Mouse (Mus musculus) CH12.LX (cell line): ENCODE measurements around the gene Itgb3. TPM values are rescaled to one million over a fixed set of nuclear protein-coding genes. Genes with fewer than 3 reads are reported as not detected.

Experiments used
- DNase-seq: peaks from one replicate; pipeline ENCODE4 v3.0.0-alpha.2; 2013; ENCODE audit errors: extremely low read depth
- H3K27ac ChIP-seq: 2 replicates; pipeline ENCODE4 v1.5.1; 2012; ENCODE audit warnings: low read depth, mild to moderate bottlenecking, control low read depth, moderate library complexity; ENCODE audit not compliant: insufficient read depth
- H3K27me3 ChIP-seq: replicated peaks from 2 replicates; pipeline ENCODE3; 2012; ENCODE audit warnings: inconsistent platforms
- H3K36me3 ChIP-seq, 2 experiments: replicated peaks in 1 of 2; 2 replicates each; pipeline versions ENCODE3 to v1.6.1; 2012; ENCODE audit warnings: inconsistent platforms in 1 of 2, low read length in 1 of 2, mild to moderate bottlenecking in 1 of 2, mixed read lengths in 1 of 2, moderate library complexity in 1 of 2; ENCODE audit not compliant: control insufficient read depth in 1 of 2, insufficient read depth in 1 of 2
- H3K4me1 ChIP-seq, 2 experiments: 2 replicates each; pipeline ENCODE4 v1.6.1; 2012; ENCODE audit warnings: inconsistent platforms in 1 of 2, moderate library complexity in 1 of 2; ENCODE audit not compliant: insufficient read depth in 2 of 2, control insufficient read depth in 1 of 2
- H3K4me2 ChIP-seq: 2 replicates; pipeline ENCODE4 v1.6.1; 2012; ENCODE audit warnings: low read depth, mild to moderate bottlenecking, control low read depth; ENCODE audit not compliant: poor library complexity, insufficient read depth, severe bottlenecking
- H3K4me3 ChIP-seq, 3 experiments: fragments of 150-350 bp in 1 of 3; sonication (generic) in 1 of 3; replicated peaks in 1 of 3; 2 replicates each; pipeline versions ENCODE3 to v1.5.1; 2011 to 2012; ENCODE audit warnings: low read depth in 2 of 3, low read length in 2 of 3, mild to moderate bottlenecking in 2 of 3, moderate library complexity in 2 of 3, control low read depth in 1 of 3, improper control_type of control experiment in 1 of 3, inconsistent platforms in 1 of 3, mixed read lengths in 1 of 3; ENCODE audit not compliant: poor library complexity in 1 of 3
- H3K79me2 ChIP-seq: replicated peaks from 2 replicates; pipeline ENCODE4 v1.6.1; 2012; ENCODE audit warnings: mild to moderate bottlenecking, moderate library complexity; ENCODE audit not compliant: control insufficient read depth, poor library complexity, insufficient read depth, severe bottlenecking; ENCODE audit errors: extremely low read depth
- H3K9ac ChIP-seq: 2 replicates; pipeline ENCODE4 v1.6.1; 2012; ENCODE audit warnings: low read depth, mild to moderate bottlenecking, control low read depth, moderate library complexity; ENCODE audit not compliant: insufficient read depth
- H3K9me3 ChIP-seq: replicated peaks from 2 replicates; pipeline ENCODE3; 2012; ENCODE audit warnings: low read length, inconsistent platforms, mixed read lengths
- BHLHE40 ChIP-seq: IDR thresholded peaks from 2 replicates; pipeline ENCODE4 v1.6.1; 2011; ENCODE audit warnings: mild to moderate bottlenecking, low read depth, low read length, improper control_type of control experiment
- EP300 ChIP-seq: IDR thresholded peaks from 2 replicates; pipeline ENCODE4 v1.6.1; 2011; ENCODE audit warnings: low read length, improper control_type of control experiment
- ETS1 ChIP-seq: conservative IDR thresholded peaks from 2 replicates; pipeline ENCODE4 v1.6.1; 2012; ENCODE audit warnings: low read depth, mild to moderate bottlenecking, inconsistent platforms, low read length, improper control_type of control experiment, moderate library complexity
- KAT2A ChIP-seq: IDR thresholded peaks from 2 replicates; pipeline ENCODE4 v1.6.1; 2012; ENCODE audit warnings: low read length, improper control_type of control experiment, inconsistent platforms; ENCODE audit not compliant: insufficient replicate concordance
- MEF2A ChIP-seq: IDR thresholded peaks from 2 replicates; pipeline ENCODE4 v1.6.1; 2014; ENCODE audit warnings: low read depth, mild to moderate bottlenecking, inconsistent platforms, low read length, improper control_type of control experiment, borderline replicate concordance
- MYC ChIP-seq: IDR thresholded peaks from 2 replicates; pipeline ENCODE4 v1.6.1; 2011; ENCODE audit warnings: low read depth, mild to moderate bottlenecking, improper control_type of control experiment, low read length
- NRF1 ChIP-seq: IDR thresholded peaks from 2 replicates; pipeline ENCODE4 v1.6.1; 2014; ENCODE audit warnings: low read depth, mild to moderate bottlenecking, inconsistent platforms, low read length, improper control_type of control experiment, moderate library complexity
- POLR2AphosphoS2 ChIP-seq: IDR thresholded peaks from 2 replicates; pipeline ENCODE4 v1.6.1; 2011; ENCODE audit warnings: low read depth, low read length, improper control_type of control experiment
- RAD21 ChIP-seq: IDR thresholded peaks from 2 replicates; pipeline ENCODE4 v1.6.1; 2011; ENCODE audit warnings: low read depth, mild to moderate bottlenecking, low read length, improper control_type of control experiment, moderate library complexity
- SIN3A ChIP-seq: IDR thresholded peaks from 2 replicates; pipeline ENCODE4 v1.6.1; 2012; ENCODE audit warnings: low read length, improper control_type of control experiment, inconsistent platforms
- SMC3 ChIP-seq: IDR thresholded peaks from 2 replicates; pipeline ENCODE4 v1.6.1; 2011; ENCODE audit warnings: low read depth, low read length, improper control_type of control experiment
- ZC3H11A ChIP-seq: IDR thresholded peaks from 2 replicates; pipeline ENCODE4 v1.6.1; 2012; ENCODE audit warnings: low read depth, mild to moderate bottlenecking, inconsistent platforms, low read length, improper control_type of control experiment
- ZKSCAN1 ChIP-seq: IDR thresholded peaks from 2 replicates; pipeline ENCODE4 v1.6.1; 2012; ENCODE audit warnings: low read depth, inconsistent platforms, low read length, improper control_type of control experiment, borderline replicate concordance
- ZMIZ1 ChIP-seq: IDR thresholded peaks from 2 replicates; pipeline ENCODE4 v1.6.1; 2012; ENCODE audit warnings: low read depth, mild to moderate bottlenecking, inconsistent platforms, low read length, improper control_type of control experiment
- dilution Hi-C: fragments of 300-500 bp; cut with MboI; formaldehyde crosslinking; loops from 2 replicates; pipeline ENCODE4 v1.14.3; 2020; ENCODE audit warnings: low sequenced_read_pairs; ENCODE audit not compliant: extremely low pct_unique_long_range_greater_than_20kb, extremely low pct_ligation_motif_present
- in situ Hi-C: fragments of 300-500 bp; cut with MboI; formaldehyde crosslinking; loops from 3 replicates; pipeline ENCODE4 v1.14.3; 2019; ENCODE audit warnings: low sequenced_read_pairs, low pct_ligation_motif_present, low pct_unique_long_range_greater_than_20kb, mixed read lengths
- polyA plus RNA-seq: library from polyadenylated mRNA; unstranded; fragments of >175 nt; gene quantifications from 2 replicates; pipeline ENCODE4 v1.2.1, GENCODE M21; 2012; ENCODE audit warnings: low read depth; ENCODE audit not compliant: insufficient read length
- total RNA-seq, 2 experiments: library from RNA; depleted of rRNA; stranded (reverse); fragments of 300-350 nt in 1 of 2; fragments of >200 nt in 1 of 2; gene quantifications; 2 replicates each; pipeline ENCODE4 v1.2.3; 2012 to 2014

Gene Itgb3
- total and polyA plus RNA-seq, 3 experiments: 2.9 to 11.0 (median 3.0) TPM

DNA sequence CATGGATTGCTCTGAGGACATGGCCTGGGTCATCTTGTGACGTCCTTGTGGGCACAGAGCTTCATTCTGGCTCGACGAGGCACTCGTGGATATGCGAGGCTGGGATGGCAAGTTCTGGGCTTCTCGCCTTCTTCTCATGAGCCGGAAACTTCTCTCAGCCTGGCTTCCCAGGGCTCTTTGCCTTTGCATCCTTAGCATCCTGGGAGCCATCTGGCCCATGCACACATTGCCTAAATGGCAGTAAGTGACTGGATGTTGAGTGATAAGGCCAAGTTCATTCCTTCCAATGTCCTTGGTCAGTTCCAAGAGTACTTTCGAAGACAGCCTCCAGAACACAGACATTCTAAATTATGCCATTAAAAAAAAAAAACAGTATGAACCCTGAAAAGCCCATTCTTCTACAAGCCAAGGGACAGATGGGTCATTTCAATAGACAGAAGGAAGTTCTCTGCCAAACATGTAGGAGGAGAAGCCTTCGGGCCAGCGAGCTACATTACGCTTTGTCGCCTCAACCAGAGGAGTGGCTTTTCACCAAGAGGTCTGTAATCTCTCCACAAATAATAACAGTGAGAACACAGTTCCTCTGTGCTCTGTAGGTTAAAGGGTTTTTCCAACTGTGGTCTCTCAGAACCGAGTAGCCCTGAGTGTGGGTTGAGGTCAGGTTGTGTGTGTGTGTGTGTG, 8.4 kb upstream of the Itgb3 start:
- Histone ChIP-seq H3K27me3 (no peaks in the 10 kb centered on the region), H3K9me3 (no peaks in the 10 kb centered on the region), H3K4me2 (no peak overlapping the region), H3K9ac (no peak overlapping the region), H3K27ac (no peak overlapping the region), H3K4me1 (peaks cover 0 to 16% of the 10 kb centered on the region in 2 experiments; a peak in 2 of 4 replicates), H3K36me3 (no peaks in the 10 kb centered on the region), H3K4me3 (no peak overlapping the region), H3K79me2 (no peaks in the 10 kb centered on the region)
- DNase-seq: no peak
- dilution Hi-C loops (no loop called here), in situ Hi-C loops (loop anchor here (25.0 kb wide), 1 partner anchor 438 kb away; no protein-coding TSS in a partner anchor)
- TF ChIP-seq MYC: no peak
- TF ChIP-seq EP300: peak; percentile 12; the same call in 1 of the 2 replicates
- no peak for TF ChIP-seq SMC3
- no peak for TF ChIP-seq ZC3H11A
- no peak for TF ChIP-seq SIN3A
- TF ChIP-seq NRF1: no peak
- TF ChIP-seq POLR2AphosphoS2: no peak

DNA sequence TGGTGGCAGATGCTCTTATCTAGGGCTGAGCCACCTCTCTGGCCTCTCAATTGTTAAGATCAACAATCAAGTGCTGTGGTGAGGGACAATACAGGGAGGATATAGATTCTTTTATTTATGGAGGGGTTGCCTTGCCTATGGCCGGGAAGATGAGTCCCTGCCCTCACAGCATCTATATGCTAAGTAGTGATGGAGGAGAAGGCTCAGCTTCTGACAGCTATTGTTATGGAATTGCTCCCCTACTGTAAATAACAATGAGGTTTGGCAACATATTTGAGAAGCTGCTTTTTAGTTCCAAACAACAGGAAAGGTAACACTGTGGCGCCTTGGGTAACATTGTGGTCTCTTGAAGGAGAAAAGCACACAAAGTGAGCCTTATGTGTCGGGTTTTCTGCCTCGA, 7.1 kb upstream of the Itgb3 start:
- in situ Hi-C loops (no loop called here), dilution Hi-C loops (no loop called here)
- no peaks in the 10 kb centered on the region for H3K36me3 ChIP-seq
- no peak overlapping the region for H3K27ac ChIP-seq
- no peak overlapping the region for H3K4me3 ChIP-seq
- H3K27me3 ChIP-seq: no peaks in the 10 kb centered on the region
- H3K4me2 ChIP-seq: no peak overlapping the region
- TF ChIP-seq MEF2A: no peak
- DNase-seq: no peak
- no peak overlapping the region for H3K9ac ChIP-seq
- peaks cover 0 to 16% of the 10 kb centered on the region in 2 experiments; a peak in 2 of 4 replicates for H3K4me1 ChIP-seq
- no peaks in the 10 kb centered on the region for H3K79me2 ChIP-seq
- H3K9me3 ChIP-seq: no peaks in the 10 kb centered on the region

DNA sequence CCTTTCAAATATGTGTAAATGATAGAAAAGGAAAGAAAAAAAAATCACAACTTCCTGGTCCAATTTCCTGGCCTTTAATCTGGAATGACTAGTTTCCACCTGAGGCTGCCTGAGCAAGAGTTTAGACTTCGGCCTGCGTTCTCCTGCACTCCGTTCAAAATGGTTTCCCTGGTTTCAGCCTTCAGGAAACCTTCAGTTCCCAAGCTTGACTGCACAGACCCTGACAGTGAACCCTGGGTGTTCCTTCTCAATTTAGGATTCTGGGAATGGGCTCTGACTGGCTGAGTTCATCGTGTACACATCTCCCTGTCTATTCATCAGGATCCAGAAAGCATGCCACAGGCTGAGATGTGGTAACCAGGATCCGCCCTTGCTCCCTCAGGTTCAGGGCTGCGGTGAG, 3.6 kb upstream of the Itgb3 start:
- Histone ChIP-seq H3K9me3 (no peaks in the 10 kb centered on the region), H3K27ac (no peak overlapping the region), H3K79me2 (no peaks in the 10 kb centered on the region), H3K36me3 (no peaks in the 10 kb centered on the region), H3K27me3 (no peaks in the 10 kb centered on the region), H3K4me3 (no peak overlapping the region), H3K9ac (no peak overlapping the region), H3K4me2 (no peak overlapping the region)
- dilution Hi-C loops: no loop called here
- no peak for DNase-seq
- TF ChIP-seq KAT2A (no peak), ZKSCAN1 (no peak), BHLHE40 (no peak), ZMIZ1 (no peak), NRF1 (no peak), RAD21 (no peak), ZC3H11A (no peak), ETS1 (no peak)
- TF ChIP-seq, all 38 proteins: peak for 0
- peaks cover 6 to 31% of the 10 kb centered on the region in 2 experiments for H3K4me1 ChIP-seq
- in situ Hi-C loops: no loop called here
